Mouse (Mus musculus) lung, postnatal 0 days (tissue): ENCODE measurements at regions not wholly inside any gene's neighbourhood (a gene's known extent, or its start where the extent isn't known, plus 50 kb on each side); places are given as distances from the start of the nearest gene placed in this dataset.

Source experiments
- CTCF ChIP-seq: IDR thresholded peaks from 2 replicates; pipeline ENCODE4 v1.5.1; 2016; ENCODE audit warnings: antibody characterized with exemption, mild to moderate bottlenecking
- EP300 ChIP-seq: IDR thresholded peaks from 2 replicates; pipeline ENCODE4 v1.6.1; 2016; ENCODE audit warnings: antibody characterized with exemption, mild to moderate bottlenecking, control low read depth

- TF ChIP-seq CTCF (no peak), EP300 (no peak)
Observed at GRCm38 (mm10) chr8:26836552-26836951, 140.6 kb upstream of the Zfp703 start.
